Mouse (Mus musculus) stomach, embryonic 14.5 days (tissue): ENCODE measurements around the gene Smad5. TPM values are rescaled to one million over a fixed set of nuclear protein-coding genes. Genes with fewer than 3 reads are reported as not detected.

Experiments
- ATAC-seq: fragments of 200-750 bp; cut with Nextera tagmentation; 2 replicates; pipeline ENCODE4 v1.8.0; 2017; ENCODE audit warnings: low read depth, moderate TSS enrichment; ENCODE audit not compliant: insufficient number of reproducible peaks, insufficient read depth, low FRiP score
- H3K27ac ChIP-seq: fragments of 300-500 bp; sonication (generic); 2 replicates; pipeline ENCODE4 v1.5.1; 2014; ENCODE audit warnings: mild to moderate bottlenecking, low read length, moderate library complexity, mixed read lengths
- H3K27me3 ChIP-seq: fragments of 300-500 bp; sonication (generic); 2 replicates; pipeline ENCODE4 v1.6.1; 2014; ENCODE audit warnings: low read length, control low read depth, mixed read lengths; ENCODE audit not compliant: control insufficient read depth, insufficient read depth
- H3K36me3 ChIP-seq: fragments of 300-500 bp; sonication (generic); 2 replicates; pipeline ENCODE4 v1.6.1; 2014; ENCODE audit warnings: mild to moderate bottlenecking, control low read depth, low read length, moderate library complexity, mixed read lengths; ENCODE audit not compliant: control insufficient read depth, insufficient read depth
- H3K4me1 ChIP-seq: fragments of 300-500 bp; sonication (generic); 2 replicates; pipeline ENCODE4 v1.6.1; 2014; ENCODE audit warnings: low read length, control low read depth, mixed read lengths; ENCODE audit not compliant: control insufficient read depth, insufficient read depth
- H3K4me2 ChIP-seq: fragments of 300-500 bp; sonication (generic); replicated peaks from 2 replicates; pipeline ENCODE4 v1.6.1; 2014; ENCODE audit warnings: low read depth, low read length, control low read depth
- H3K4me3 ChIP-seq: fragments of 300-500 bp; sonication (generic); 2 replicates; pipeline ENCODE4 v1.5.1; 2014; ENCODE audit warnings: low read depth, low read length, control low read depth
- H3K9ac ChIP-seq: fragments of 300-500 bp; sonication (generic); replicated peaks from 2 replicates; pipeline ENCODE4 v1.6.1; 2014; ENCODE audit warnings: low read depth, mild to moderate bottlenecking, control low read depth, low read length, moderate library complexity, mixed read lengths
- H3K9me3 ChIP-seq: fragments of 300-500 bp; sonication (generic); 2 replicates; pipeline ENCODE4 v1.6.1; 2016; ENCODE audit warnings: low read depth, low read length, control low read depth; ENCODE audit not compliant: control insufficient read depth
- WGBS: fragments of 180-500 bp; shearing (Covaris S2); extraction: QIAGEN DNeasy Blood & Tissue Kit; methylation state at CpG from one replicate; pipeline ENCODE4 v1.1.7; 2014; 5-methylcytosine and 5-hydroxymethylcytosine counted together
- polyA plus RNA-seq: library from polyadenylated mRNA; unstranded; fragments of >200 nt; fragmentation: Nextera tagmentation; extraction: Ambion mirVana; gene quantifications from 2 replicates; pipeline ENCODE4 v1.2.1, GENCODE M21; 2014

The Smad5 gene
- polyA plus RNA-seq, 1 experiment from 2014 or later = 52.7 TPM

DNA sequence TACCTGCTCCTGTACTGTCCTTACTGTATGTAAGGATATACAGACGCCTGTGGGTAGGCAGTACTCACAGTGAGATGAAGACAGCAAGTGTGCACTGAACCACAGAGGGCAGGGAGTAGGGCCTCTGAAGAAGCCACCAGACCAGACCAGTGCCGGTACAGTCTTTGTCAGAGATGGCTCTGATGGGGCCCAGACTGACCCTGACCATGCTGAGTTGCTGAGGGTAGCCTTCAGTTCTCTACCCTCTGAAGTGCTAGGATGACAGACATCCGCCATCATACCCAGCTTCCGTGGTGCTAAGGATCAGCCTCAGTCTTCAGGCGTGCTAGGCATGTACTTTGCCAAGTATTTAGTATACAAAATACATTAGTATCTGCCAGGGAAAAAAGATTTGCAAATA, 36.7 kb downstream of the Smad5 start:
- H3K27me3 ChIP-seq = no peaks in the 10 kb centered on the region
- peaks cover 4% of the 10 kb centered on the region; the same call in 1 of the 2 replicates for H3K4me1 ChIP-seq
- no peak overlapping the region for H3K4me2 ChIP-seq
- ATAC-seq = no peak
- H3K36me3 ChIP-seq = peaks cover 46% of the 10 kb centered on the region
- no peak overlapping the region for H3K9ac ChIP-seq
- WGBS = 91% methylated on average over 5 of the region's 5 CpGs
- H3K4me3 ChIP-seq = no peak overlapping the region
- H3K9me3 ChIP-seq = no peaks in the 10 kb centered on the region
- no peak overlapping the region for H3K27ac ChIP-seq

DNA sequence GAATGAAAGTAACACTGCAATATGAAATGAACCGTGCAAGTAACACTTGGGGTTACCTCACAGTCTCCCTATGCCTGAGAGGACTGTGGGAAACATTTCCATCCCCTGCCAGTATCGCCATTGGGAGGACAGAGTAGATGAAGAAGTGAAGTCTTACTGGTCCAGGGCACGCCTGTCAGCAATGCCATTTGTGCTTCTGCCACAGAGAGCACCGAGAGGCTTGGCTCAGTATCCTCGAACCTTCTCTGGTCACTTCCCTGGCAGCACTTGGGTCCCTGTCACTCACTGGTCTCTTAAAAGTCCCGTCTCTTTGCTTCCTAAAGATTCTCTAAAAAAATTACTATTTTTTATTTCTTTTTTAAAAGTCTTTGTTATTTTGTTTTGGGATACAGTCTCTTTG, 37.7 kb downstream of the Smad5 start:
- H3K4me2 ChIP-seq = no peak overlapping the region
- H3K4me1 ChIP-seq = peaks cover 4% of the 10 kb centered on the region; the same call in 1 of the 2 replicates
- H3K9me3 ChIP-seq = no peaks in the 10 kb centered on the region
- no peaks in the 10 kb centered on the region for H3K27me3 ChIP-seq
- H3K9ac ChIP-seq = no peak overlapping the region
- no peak overlapping the region for H3K27ac ChIP-seq
- peaks cover 44% of the 10 kb centered on the region for H3K36me3 ChIP-seq
- WGBS = 84% methylated on average over 6 of the region's 6 CpGs
- no peak overlapping the region for H3K4me3 ChIP-seq
- ATAC-seq = no peak

DNA sequence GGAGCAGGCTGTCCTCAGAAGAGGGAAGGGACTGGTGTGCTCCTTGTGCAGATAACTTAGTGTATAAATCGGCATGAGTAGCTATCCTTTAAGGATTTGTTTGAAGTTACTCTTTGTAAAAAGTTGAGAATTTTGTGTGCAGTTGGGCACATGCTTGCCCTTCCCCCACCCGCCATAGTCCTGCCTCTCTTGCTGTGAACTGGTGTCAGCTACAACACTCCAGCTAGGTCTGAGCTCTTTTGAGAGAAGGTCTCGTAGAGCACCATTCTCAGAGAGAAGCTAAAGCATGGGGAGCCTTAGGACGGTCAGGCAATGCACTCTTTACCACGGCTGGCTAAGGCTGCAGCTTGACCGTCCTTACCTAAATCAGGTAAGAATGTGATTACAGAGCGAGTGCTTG, 38.9 kb downstream of the Smad5 start:
- peaks cover 4% of the 10 kb centered on the region; the same call in 1 of the 2 replicates for H3K4me1 ChIP-seq
- H3K9ac ChIP-seq = no peak overlapping the region
- no peak for ATAC-seq
- H3K4me2 ChIP-seq = no peak overlapping the region
- H3K4me3 ChIP-seq = no peak overlapping the region
- no peaks in the 10 kb centered on the region for H3K9me3 ChIP-seq
- no peaks in the 10 kb centered on the region for H3K27me3 ChIP-seq
- WGBS = 82% methylated on average over 7 of the region's 7 CpGs
- peaks cover 33% of the 10 kb centered on the region for H3K36me3 ChIP-seq
- H3K27ac ChIP-seq = no peak overlapping the region

DNA sequence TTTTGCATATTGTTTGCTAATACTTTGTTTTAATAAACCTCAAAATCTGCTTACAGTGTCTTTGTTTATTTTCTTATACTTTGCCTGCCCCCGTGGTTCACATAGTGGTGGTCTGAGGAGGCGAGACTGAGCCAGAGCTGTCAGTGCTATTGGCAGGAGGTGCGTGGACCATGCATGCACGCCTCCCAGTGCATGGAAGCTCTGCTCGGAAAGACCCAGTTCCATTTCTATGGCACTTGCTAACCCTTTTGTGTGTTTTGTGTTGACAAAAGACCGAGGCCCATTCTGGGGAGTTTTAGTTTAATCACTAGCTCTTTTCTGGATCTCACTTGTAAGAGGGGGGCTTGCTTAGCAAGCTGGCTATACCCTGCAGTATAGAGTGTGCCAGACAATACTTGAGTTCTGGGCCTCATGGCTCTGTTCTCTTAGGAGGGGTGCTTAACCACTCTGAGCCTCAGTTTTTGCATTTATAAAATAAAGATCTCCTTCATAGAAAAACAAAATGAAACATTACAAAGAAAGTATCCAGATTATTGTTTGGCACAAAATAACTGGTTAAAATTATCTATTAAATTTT, 39.6 kb downstream of the Smad5 start:
- no peak overlapping the region for H3K9ac ChIP-seq
- no peak for ATAC-seq
- no peaks in the 10 kb centered on the region for H3K9me3 ChIP-seq
- H3K4me1 ChIP-seq = peaks cover 4% of the 10 kb centered on the region; the same call in 1 of the 2 replicates
- H3K4me2 ChIP-seq = no peak overlapping the region
- no peak overlapping the region for H3K4me3 ChIP-seq
- 63% methylated on average over 6 of the region's 6 CpGs for WGBS
- H3K36me3 ChIP-seq = peaks cover 27% of the 10 kb centered on the region
- peak overlapping the region; percentile 10; the same call in 1 of the 2 replicates for H3K27ac ChIP-seq
- H3K27me3 ChIP-seq = no peaks in the 10 kb centered on the region

DNA sequence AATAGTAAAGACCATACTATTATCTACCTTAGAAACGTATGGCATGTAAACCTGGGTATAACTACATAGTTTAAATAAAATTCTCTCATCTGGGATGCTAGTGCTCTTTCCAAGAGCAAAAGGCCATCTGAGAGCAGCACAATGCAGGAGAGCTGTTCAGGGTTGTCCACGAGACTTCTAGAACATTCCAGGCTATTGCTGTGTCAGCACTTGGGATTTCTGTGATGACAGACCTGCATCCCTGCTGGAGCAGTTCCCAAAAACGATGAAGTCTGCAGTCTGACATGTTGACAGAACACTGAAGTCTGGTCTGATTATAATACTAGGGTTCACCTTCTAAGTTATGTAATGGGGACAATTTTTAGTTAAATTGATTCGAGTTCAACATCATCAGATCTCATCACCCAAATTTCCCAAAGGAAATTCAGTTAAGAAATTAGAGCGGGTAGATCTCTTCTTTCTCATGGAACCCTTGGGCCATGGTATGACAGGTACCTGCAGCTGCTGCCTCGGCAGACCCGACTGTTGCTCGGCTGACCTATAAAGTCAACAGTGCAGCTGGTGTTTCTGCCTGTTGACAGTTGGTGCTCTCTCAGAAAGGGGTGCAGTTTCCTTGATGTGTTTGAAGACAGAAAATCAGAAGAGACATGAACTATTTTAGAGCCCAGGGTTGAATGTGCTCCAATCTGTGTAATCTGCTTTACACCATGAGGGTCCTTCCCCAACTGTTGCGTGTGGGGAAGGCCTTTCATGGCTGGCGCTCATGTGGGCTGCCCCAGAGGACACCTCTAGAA, 44.1 kb downstream of the Smad5 start:
- WGBS = 59% methylated on average over 10 of the region's 10 CpGs
- 0 out of 2 replicates have a peak overlapping the region, but pooled peaks have one; percentile 5 for H3K4me2 ChIP-seq
- peak overlapping the region; percentile 55; the same call in 1 of the 2 replicates for H3K27ac ChIP-seq
- no peaks in the 10 kb centered on the region for H3K9me3 ChIP-seq
- no peak overlapping the region for H3K4me3 ChIP-seq
- peaks cover 5% of the 10 kb centered on the region; the same call in 1 of the 2 replicates for H3K36me3 ChIP-seq
- no peaks in the 10 kb centered on the region for H3K27me3 ChIP-seq
- ATAC-seq = peak; percentile 4; the same call in 1 of the 2 replicates
- H3K9ac ChIP-seq = no peak overlapping the region
- peaks cover 4% of the 10 kb centered on the region; the same call in 1 of the 2 replicates for H3K4me1 ChIP-seq

DNA sequence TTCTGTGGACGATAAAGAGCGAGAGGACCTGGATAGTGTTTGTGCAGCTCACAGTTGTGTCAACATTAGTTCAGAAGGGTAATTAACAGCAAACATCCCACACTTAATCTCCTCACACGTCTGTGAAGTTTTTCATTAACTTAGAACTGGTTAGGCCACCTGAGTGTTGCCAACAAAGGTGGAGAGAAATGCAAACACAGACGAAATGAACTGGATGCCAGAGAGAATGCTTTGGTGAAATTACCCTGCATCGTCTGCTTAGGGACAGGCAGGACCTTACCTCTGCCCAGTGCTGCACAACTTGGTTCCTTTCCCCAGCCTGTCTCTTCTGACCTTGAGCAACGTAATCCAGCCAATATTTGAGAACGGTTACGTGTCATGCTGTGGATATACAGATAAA, 44.7 kb downstream of the Smad5 start:
- peak overlapping the region; percentile 55 for H3K27ac ChIP-seq
- H3K4me2 ChIP-seq = peak overlapping the region; percentile 2; the same call in 1 of the 2 replicates
- H3K27me3 ChIP-seq = no peaks in the 10 kb centered on the region
- ATAC-seq = peak; percentile 76
- peaks cover 4% of the 10 kb centered on the region; the same call in 1 of the 2 replicates for H3K4me1 ChIP-seq
- H3K36me3 ChIP-seq = peaks cover under 1% of the 10 kb centered on the region; the same call in 1 of the 2 replicates
- H3K9ac ChIP-seq = no peak overlapping the region
- WGBS = 50% methylated on average over 8 of the region's 8 CpGs
- H3K4me3 ChIP-seq = no peak overlapping the region
- no peaks in the 10 kb centered on the region for H3K9me3 ChIP-seq

DNA sequence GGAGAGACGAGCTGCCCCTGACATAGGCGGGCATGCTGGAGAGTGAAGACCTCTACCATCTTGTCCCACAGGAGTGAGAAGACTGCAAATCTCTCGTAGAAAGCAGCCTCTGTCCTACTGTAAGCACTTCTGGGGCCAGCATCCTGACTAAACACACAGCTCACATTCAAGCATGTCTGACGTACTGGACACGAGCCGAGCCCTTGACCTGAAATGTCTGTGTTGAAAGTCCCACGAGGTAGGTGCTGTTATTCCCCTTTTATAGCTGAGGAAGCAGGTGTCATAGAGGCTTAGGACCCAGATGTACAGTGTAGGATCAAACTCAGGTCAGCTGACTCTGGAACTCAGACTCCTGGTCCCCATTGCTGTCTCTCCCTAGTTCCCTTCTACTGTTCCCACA, 46.6 kb downstream of the Smad5 start:
- Histone ChIP-seq H3K9ac (no peak overlapping the region), H3K36me3 (no peaks in the 10 kb centered on the region), H3K4me1 (peaks cover 13% of the 10 kb centered on the region; the same call in 1 of the 2 replicates), H3K27me3 (peaks cover 12% of the 10 kb centered on the region; the same call in 1 of the 2 replicates), H3K4me2 (peak overlapping the region; percentile 2; the same call in 1 of the 2 replicates), H3K9me3 (no peaks in the 10 kb centered on the region), H3K4me3 (no peak overlapping the region), H3K27ac (no peak overlapping the region)
- ATAC-seq = no peak
- 70% methylated on average over 7 of the region's 7 CpGs for WGBS

DNA sequence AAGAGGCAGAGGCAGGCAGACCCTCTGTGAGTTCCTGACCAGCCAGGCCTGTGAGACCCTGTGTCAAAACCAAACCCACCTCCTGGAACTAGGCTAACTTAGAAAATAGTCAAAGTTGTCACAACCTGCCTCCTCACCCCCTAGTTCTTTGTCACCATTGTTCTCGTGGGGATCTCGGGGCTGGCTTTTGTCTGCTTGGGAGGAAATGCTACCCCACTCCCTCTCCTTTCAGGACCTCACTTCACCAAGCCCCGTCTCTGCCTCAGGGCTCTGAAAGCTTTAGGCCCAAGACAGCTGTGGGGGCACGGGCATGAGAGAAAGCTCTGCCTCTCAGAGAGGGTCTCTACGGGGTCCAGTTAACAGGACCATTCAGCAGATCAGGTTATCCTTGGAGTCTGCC, 49.0 kb downstream of the Smad5 start:
- WGBS = 42% methylated on average over 5 of the region's 5 CpGs
- Histone ChIP-seq H3K9ac (0 out of 2 replicates have a peak overlapping the region, but pooled peaks have one; percentile 57), H3K36me3 (no peaks in the 10 kb centered on the region), H3K9me3 (no peaks in the 10 kb centered on the region), H3K4me1 (peaks cover 14% of the 10 kb centered on the region; the same call in 1 of the 2 replicates), H3K4me2 (peak overlapping the region; percentile 98), H3K4me3 (no peak overlapping the region; the same call in 1 of the 2 replicates), H3K27ac (no peak overlapping the region), H3K27me3 (peaks cover 12% of the 10 kb centered on the region; the same call in 1 of the 2 replicates)
- ATAC-seq = no peak
